Mouse (Mus musculus) C2C12 (cell line): ENCODE results near the gene Hba-a2.

Source experiments
- CEBPB ChIP-seq: IDR thresholded peaks from one replicate; pipeline ENCODE4 v1.6.1; 2011; ENCODE audit warnings: low read depth, mild to moderate bottlenecking, control low read depth, moderate library complexity
- CTCF ChIP-seq: IDR thresholded peaks from one replicate; pipeline ENCODE4 v1.5.1; 2011; ENCODE audit not compliant: control insufficient read depth, insufficient read depth, insufficient read length
- FOSL1 ChIP-seq: IDR thresholded peaks from one replicate; pipeline ENCODE4 v1.8.0; 2011; ENCODE audit warnings: mild to moderate bottlenecking, low read length; ENCODE audit not compliant: poor library complexity, insufficient read depth, severe bottlenecking
- MAX ChIP-seq: IDR thresholded peaks from one replicate; pipeline ENCODE4 v1.6.1; 2011; ENCODE audit warnings: mild to moderate bottlenecking, control low read depth
- MYOD1 ChIP-seq: IDR thresholded peaks from one replicate; pipeline ENCODE4 v1.6.1; 2011; ENCODE audit warnings: low read depth; ENCODE audit not compliant: control insufficient read depth, insufficient read length
- MYOG ChIP-seq: IDR thresholded peaks from one replicate; pipeline ENCODE4 v1.6.1; 2011; ENCODE audit not compliant: control insufficient read depth, insufficient read length; ENCODE audit errors: extremely low read depth
- USF1 ChIP-seq: IDR thresholded peaks from one replicate; pipeline ENCODE4 v1.6.1; 2011; ENCODE audit warnings: low read depth, mild to moderate bottlenecking, control low read depth, moderate library complexity

GRCm38 (mm10) chr11:32268952-32269351 lies 27.3 kb upstream of the Hba-a2 start:
- TF ChIP-seq CTCF (no peak), MYOD1 (no peak), MAX (no peak), USF1 (no peak), CEBPB (no peak), MYOG (no peak), FOSL1 (no peak)
